Mouse (Mus musculus) embryo, embryonic 10.5 days (tissue): ENCODE data around the gene Tbxas1.

ENCODE experiments used
- DNase-seq: peaks from one replicate; pipeline ENCODE4 v3.0.0-alpha.2; 2015; ENCODE audit warnings: low spot score

The Tbxas1 gene

DNA sequence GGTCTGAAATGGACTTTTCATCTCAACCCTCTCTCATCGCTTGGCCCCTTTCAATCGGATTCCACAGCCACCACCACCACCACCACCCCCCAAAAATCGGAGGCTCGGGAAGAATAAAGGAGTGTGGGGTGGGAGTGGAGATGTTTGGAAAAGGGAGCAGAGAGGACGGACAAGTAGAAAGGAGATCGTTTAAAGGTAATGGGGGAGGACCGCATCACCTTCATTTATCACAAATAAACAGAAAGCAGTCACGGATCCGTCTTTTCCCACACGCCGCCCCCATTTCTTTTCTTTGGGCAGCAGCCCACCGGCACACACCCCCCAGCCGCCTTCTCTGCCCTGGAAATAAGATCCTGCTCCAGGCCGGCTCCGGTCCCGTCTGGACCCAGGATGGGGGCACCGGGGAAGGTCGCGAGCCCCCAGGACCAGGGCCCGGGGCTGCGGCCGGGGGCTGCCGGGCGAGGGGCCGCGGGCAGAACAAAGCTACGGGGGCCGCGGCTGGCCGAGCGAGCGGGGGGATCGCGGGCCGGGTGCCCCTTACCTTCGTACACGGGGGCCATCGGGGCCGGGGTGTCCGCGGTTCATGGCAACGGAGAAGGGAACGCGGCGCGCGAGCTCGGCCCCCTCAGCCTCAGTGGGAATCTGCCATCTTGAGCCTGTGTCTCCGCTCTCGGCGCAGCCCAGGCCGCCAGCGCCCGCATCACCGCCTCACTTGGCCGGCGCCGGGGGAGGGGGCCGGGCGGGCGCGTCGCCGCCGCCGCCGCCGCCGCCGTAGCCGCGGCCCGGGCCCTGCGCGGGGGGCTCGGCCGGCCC, at the start of gene Tbxas1:
Tbxas1 (plus strand) TSS at position 147 of the 813 bp plus-strand sequence.
- peak; percentile 61 for DNase-seq

DNA sequence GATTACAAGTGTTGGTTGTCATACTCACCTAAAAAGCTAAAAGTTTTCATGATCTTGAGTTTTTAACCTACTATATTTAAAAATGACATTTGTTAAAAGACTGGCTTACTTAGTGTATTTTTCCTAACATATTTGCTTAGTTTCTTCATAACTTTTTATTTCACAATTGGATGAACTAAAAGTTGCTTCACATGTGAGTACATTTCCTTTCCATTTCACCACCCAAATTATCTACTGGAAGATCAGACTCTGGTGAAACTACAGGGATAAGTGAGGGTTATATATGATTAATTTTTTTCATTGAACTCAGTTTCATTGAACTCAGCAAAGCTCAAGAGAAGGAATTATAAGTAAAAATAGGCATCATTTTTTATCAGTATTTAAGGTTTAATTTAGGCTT, 49.3 kb upstream of the Tbxas1 start:
- DNase-seq = no peak

- DNase-seq = no peak
Measured at GRCm38 (mm10) chr6:38826857-38827256, 48.3 kb upstream of the Tbxas1 start.

DNA sequence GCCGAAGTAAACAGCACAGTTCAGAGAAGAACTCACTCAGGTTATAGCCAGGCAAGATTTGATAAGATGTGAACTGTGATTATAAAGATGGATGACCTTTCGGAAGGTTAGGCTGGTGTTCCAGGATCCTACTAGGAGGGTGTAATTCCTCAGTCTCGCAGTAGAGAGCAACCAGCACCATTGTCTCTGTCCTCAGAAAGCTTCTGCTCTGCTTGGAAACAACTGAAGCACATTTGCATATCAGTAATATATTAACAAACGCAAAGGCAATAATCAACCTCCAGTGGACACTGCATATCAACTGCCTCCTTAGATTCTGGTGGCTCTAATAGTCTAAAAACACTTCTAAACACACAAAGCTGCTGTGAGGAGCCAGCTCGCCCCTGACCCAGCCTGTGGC, 47.8 kb upstream of the Tbxas1 start:
- DNase-seq = no peak

DNA sequence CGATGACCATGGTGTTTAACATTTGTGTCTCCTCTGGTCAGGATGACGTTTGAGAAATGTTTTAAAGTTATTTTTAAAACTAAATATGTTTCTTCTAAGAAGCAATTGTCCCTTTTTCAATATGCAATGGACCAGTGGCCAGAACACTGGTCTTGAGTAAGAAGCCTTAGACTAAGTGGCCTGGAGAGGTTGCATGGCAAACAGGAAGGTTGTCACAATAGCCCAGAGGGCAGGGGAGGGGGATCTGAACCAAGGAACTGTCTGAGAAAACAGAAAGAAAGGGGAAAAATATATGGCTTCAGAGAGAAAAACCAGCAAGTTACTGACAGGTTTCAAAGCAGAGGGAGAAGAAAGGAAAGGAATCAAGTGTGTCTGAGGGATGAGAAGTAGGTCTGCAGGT, 47.0 kb upstream of the Tbxas1 start:
- no peak for DNase-seq

GRCm38 (mm10) chr6:38829452-38829851, 45.8 kb upstream of the Tbxas1 start:
- DNase-seq = no peak

- DNase-seq = no peak
Measured at GRCm38 (mm10) chr6:38833721-38834120, 41.5 kb upstream of the Tbxas1 start.

- DNase-seq = no peak
Measured at GRCm38 (mm10) chr6:38834727-38835126, 40.5 kb upstream of the Tbxas1 start.

DNA sequence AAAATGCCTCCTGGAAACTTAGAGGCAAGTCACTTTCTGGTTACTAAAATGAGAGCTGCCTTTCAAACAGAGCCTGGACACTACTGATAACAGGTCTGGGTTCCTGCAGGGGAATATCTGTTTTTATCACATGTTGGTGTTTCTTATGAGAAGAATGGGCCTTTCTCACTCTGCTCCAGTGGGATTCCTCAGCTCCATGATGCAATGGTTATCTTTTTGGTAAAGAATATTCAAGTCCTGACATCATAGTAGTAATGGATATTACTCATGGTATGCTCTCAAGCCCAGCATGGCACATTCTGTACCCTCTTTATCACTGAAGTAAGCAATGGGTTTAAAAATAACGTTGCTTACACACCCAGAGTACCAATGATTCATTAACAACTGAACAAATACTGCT, 40.0 kb upstream of the Tbxas1 start:
- no peak for DNase-seq

DNA sequence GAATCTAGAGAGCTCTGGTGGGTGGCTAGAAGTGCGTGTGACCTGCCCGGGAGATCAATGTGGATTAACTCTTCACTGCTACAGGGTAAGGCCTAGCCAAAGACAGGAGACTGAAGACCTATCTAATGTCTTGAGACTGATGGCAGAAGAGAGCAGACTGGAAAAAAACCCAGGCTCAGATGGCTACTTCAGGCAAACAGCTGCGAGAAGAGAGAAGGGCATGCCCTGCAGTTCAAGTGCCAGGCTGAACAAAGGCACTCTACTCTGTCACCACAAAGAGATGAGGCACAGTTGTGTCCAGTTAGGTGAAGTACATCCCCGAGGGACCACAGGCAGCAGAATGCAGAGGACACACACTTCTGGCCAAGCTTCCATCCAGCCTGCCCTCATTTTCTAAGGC, 37.1 kb upstream of the Tbxas1 start:
- DNase-seq = no peak

- DNase-seq = no peak
Measured at GRCm38 (mm10) chr6:38839891-38840290, 35.3 kb upstream of the Tbxas1 start.

DNA sequence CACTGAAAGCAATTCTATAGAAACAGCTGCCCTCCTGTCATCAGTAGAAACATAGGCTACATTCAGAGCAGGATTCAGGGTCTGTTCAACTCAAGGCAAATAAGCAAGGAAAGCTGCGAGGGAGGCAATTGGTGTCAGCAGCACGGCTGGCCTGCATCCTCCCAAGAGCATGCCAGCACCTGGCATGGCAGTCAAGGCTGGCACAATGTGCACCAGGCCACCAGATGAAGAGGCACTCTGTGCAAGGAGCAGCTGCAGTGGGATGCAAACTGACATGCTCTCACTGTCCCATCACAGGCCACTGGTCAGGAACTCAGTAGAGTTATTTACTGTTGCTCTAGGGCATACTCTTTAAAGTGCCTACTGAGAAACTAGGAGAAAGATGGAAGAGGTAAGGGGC, 34.8 kb upstream of the Tbxas1 start:
- DNase-seq = no peak

- no peak for DNase-seq
Measured at GRCm38 (mm10) chr6:38840780-38841179, 34.4 kb upstream of the Tbxas1 start.

DNA sequence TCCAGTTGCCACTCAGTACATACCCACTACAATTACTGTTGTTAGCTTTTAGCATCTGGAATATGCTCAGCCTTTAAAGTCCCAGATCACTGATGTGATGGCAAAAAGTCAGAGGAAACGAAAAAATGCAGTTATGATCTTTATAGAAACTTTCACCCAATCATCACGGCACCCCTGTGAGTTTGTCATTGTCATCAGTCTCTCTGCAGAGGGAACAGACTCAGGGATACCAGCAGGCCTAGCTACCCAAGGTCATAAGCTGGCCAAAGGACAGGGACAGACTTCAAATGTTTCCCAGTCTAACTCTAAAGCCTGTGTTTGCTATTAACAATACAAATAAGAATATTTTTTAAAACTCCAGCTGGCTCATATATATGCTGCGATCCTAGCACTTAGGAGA, 33.7 kb upstream of the Tbxas1 start:
- no peak for DNase-seq

DNA sequence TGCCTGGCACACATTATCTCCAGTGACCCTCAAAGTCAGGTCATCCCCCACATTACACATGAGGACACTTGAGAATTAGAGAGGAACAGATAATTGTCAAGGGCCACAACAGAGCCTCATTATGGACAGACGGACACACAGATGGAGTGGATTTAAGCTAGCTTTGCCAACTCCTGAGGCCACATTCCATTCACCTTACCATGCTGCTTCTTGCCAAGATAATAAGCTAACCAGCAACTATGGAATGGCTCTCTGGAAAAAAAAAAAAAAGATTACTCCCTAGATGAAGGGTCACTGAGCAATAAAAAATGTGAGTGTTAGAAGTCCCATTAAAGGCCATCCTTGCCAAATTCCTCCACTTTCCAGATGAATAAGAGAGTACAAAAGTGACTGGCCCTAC, 30.1 kb upstream of the Tbxas1 start:
- no peak for DNase-seq

DNA sequence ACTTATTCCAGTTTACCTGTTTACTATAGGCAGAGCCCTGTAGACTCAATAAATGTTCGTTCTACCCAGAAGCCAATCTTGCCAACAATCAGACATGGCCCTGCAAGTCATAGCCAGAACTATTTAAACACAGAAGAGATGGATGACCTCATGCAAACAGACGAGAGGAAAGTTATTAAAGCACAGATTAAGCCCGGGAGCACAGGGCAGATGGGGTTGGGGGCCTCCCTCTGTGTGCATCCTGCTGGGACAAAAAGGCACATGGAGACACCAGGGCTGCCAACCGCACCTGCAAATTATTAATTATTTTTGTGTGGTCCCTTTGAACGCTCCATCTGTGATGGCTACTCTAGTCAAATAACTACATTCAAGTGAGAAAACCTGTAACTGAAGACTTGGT, 29.3 kb upstream of the Tbxas1 start:
- DNase-seq = no peak

DNA sequence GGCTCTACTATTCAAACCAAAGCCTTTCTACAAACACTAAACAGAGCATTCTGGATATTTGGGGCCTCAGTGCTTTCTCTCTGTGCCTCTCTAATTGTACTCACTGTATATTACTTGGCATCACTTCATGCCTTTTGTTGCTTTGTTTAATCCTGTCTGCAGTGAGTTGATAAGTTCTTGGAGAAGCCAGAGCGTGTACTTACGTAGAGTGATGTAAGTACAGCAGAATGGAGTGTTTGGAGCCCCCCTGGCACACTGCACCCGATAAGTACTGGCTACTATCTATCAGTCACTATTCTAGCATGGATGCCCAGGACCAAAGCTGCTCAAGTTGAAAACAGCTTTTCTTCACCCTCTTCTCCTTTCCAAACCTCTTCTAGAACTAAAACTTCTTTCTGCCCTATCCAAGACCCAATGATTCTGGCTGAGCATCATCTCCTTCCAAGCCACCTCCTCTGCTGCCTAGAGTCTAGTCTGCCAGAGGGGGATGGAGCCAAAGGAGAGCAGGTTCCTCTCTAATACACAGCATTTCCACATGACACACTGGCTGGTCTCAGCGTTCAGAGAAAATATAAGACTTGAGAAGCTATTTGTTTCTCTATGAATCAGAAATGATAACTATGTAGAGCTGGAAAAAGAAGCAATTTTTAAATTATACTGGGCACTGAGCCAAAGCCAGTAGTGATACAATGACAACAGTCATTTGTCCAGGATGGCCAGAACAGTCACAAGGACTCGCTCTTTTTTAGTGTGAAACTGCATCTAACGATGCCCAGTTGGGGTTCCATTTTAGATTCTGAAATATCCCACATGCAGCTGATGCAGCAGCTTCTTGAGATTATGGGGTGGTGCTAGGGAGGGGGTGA, 28.6 kb upstream of the Tbxas1 start:
- no peak for DNase-seq

GRCm38 (mm10) chr6:38847447-38847846, 27.8 kb upstream of the Tbxas1 start:
- no peak for DNase-seq

DNA sequence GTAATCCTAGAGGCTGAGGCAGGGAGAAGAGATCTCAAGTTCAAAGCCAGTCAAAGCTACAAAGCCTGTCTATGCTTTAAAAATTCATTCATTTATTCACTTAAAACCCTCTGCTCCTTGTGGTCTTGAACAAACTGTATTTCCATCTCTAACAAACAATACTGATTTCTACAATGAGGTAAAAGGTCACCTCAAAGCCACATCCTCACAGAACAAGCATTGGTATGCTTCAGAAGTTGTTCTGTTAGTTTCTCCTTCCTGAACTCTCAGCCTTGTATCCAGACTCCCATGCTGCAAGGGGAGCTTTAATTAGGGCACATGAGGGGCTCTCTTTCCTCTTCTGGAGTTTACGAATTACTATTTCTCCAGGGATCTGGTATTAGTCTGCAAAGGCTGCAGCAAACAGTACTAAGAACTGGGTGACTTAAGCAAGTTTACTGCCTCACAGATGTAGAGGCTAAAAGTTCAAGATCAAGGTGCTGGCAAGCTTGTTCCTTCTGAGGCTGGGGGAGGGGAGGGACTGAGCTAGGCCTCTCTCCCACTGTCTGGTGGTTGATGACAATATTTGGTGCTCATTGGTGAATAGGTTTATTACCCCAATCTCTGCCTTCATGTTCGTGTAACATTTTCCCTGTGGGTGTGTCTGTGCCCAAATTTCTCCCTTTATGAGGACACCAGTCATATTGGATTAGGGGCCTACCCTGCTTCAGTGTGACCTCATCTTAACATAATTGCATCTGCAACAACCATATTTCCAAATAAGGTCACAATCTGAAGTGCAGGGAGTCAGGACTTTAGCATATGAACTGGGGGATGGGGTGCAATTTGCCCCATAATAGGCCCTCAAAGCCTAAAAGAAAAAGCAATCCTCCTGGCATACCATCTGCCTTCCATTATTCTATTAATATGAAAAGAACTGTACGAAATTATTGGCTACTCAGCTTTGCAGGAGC, 27.0 kb upstream of the Tbxas1 start:
- no peak for DNase-seq

DNA sequence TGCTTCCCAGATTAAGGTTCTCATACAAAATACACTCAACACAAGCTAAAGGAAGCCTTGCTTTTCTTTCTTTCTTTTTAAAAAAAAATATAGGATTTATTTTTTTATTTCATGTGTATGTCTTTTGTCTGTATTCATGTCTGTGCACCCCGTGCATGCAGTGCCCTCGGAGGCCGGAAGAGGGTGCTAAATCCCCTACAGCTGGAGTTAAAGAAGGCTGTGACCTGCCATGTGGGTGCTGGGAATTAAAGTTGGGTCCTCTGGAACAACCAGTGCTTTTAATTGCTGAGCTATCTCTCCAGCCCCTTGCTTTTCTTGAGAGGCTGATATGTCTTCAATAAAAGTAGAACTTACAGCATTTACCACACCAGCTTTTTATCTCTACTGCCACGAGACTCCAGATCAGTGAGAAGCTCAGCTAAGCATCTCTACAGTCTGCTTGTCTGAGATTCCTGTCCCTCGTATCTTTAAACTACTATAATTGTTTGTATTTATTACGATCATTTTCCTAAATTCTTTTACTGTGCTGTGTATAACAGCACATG, 24.4 kb upstream of the Tbxas1 start:
- no peak for DNase-seq

- DNase-seq = no peak
Measured at GRCm38 (mm10) chr6:38851740-38852139, 23.5 kb upstream of the Tbxas1 start.

DNA sequence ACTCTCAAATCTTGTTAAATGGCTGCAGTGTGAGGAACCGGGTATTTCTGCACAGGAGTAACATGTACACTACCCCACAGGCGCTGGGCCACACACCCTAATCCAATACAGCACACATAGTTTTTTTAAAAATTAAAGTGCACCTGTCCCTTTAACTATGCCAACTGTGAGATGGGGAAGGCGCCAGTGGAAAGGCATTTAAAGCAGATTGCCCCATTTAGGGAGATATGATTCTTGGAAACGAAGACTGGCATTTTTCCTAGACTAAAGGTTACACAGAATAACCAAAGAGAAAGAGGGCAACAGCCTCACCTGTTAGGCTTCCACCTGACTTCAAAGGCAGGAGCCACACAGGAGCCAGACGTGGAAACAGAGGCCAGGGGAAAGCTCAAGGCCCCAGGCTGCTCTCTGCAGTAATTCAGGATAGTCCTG, 21.6 kb upstream of the Tbxas1 start:
- DNase-seq = no peak
